Mouse (Mus musculus): ENCODE data around the gene Ccr9. TPM values are rescaled to one million over a fixed set of nuclear protein-coding genes. Genes with fewer than 3 reads are reported as not detected.
"Not testable (repeated sequence)": the region's sequence is repeated elsewhere in the genome, so short reads cannot be mapped to it uniquely, and the experiment has no call there.

Ccr9 gene
- polyA plus RNA-seq, 1 experiment from 2014 or later, result 0.26 TPM

- 80% methylated on average over 2 of the region's 2 CpGs for WGBS
- DNase-seq (ENCODE audit: low spot score), result no peak
These were observed 44.7 kb downstream of the Ccr9 start for GRCm38 (mm10) chr9:123722737-123723493.

GRCm38 (mm10) chr9:123731271-123731670 is 53.0 kb downstream of the Ccr9 start:
- WGBS, result 72% methylated on average over 3 of the region's 3 CpGs
- H3K27me3 ChIP-seq (ENCODE audit: low read depth, poor library complexity, severe bottlenecking), result no peaks in the 10 kb centered on the region
- no peaks in the 10 kb centered on the region for H3K9me3 ChIP-seq (replicated peaks)
- no peaks in the 10 kb centered on the region for H3K4me1 ChIP-seq
- no peak for DNase-seq (ENCODE audit: low spot score)
- H3K27ac ChIP-seq (replicated peaks), result no peak overlapping the region
- no peak overlapping the region for H3K4me3 ChIP-seq
- H3K36me3 ChIP-seq, result no peaks in the 10 kb centered on the region

More at GRCm38 (mm10) chr9:123722737-123723493, 44.7 kb downstream of the Ccr9 start:
- Histone ChIP-seq H3K4me1 (no peaks in the 10 kb centered on the region), H3K4me3 (no peak overlapping the region), H3K9me3 (replicated peaks) (no peaks in the 10 kb centered on the region), H3K36me3 (no peaks in the 10 kb centered on the region), H3K27ac (replicated peaks) (no peak overlapping the region), H3K27me3 (ENCODE audit: low read depth, poor library complexity, severe bottlenecking) (no peaks in the 10 kb centered on the region)

- Histone ChIP-seq H3K36me3 (no peaks in the 10 kb centered on the region), H3K4me1 (no peaks in the 10 kb centered on the region), H3K4me3 (no peak overlapping the region), H3K27me3 (ENCODE audit: low read depth, poor library complexity, severe bottlenecking) (no peaks in the 10 kb centered on the region), H3K27ac (replicated peaks) (no peak overlapping the region), H3K9me3 (replicated peaks) (no peaks in the 10 kb centered on the region)
- DNase-seq (ENCODE audit: low spot score), result no peak
- 80% methylated on average over 3 of the region's 3 CpGs for WGBS
These were observed 55.9 kb downstream of the Ccr9 start for GRCm38 (mm10) chr9:123734133-123734532.

- no peaks in the 10 kb centered on the region for H3K36me3 ChIP-seq
- no peak overlapping the region for H3K4me3 ChIP-seq
- no peaks in the 10 kb centered on the region for H3K9me3 ChIP-seq (replicated peaks)
- H3K27ac ChIP-seq (replicated peaks), result no peak overlapping the region
- 90% methylated on average over 4 of the region's 4 CpGs for WGBS
- H3K27me3 ChIP-seq (ENCODE audit: low read depth, poor library complexity, severe bottlenecking), result no peaks in the 10 kb centered on the region
- DNase-seq (ENCODE audit: low spot score), result no peak
- H3K4me1 ChIP-seq, result no peaks in the 10 kb centered on the region
These were observed 62.6 kb downstream of the Ccr9 start for GRCm38 (mm10) chr9:123740799-123741198.

GRCm38 (mm10) chr9:123749687-123750086 is 71.4 kb downstream of the Ccr9 start:
- H3K27me3 ChIP-seq (ENCODE audit: low read depth, poor library complexity, severe bottlenecking); H3K27ac ChIP-seq (replicated peaks); H3K36me3 ChIP-seq; H3K4me1 ChIP-seq; H3K4me3 ChIP-seq; DNase-seq (ENCODE audit: low spot score); H3K9me3 ChIP-seq (replicated peaks): not testable (repeated sequence)
- 96% methylated on average over 8 of the region's 8 CpGs for WGBS

- H3K27ac ChIP-seq (replicated peaks), result no peak overlapping the region
- 90% methylated on average over 4 of the region's 4 CpGs for WGBS
- no peak for DNase-seq (ENCODE audit: low spot score)
- no peaks in the 10 kb centered on the region for H3K4me1 ChIP-seq
- no peaks in the 10 kb centered on the region for H3K27me3 ChIP-seq (ENCODE audit: low read depth, poor library complexity, severe bottlenecking)
- no peaks in the 10 kb centered on the region for H3K36me3 ChIP-seq
- no peak overlapping the region for H3K4me3 ChIP-seq
- H3K9me3 ChIP-seq (replicated peaks), result no peaks in the 10 kb centered on the region
These were observed 76.1 kb downstream of the Ccr9 start for GRCm38 (mm10) chr9:123754333-123754732.

GRCm38 (mm10) chr9:123756752-123757151 is 78.5 kb downstream of the Ccr9 start:
- no peaks in the 10 kb centered on the region for H3K9me3 ChIP-seq (replicated peaks)
- no peaks in the 10 kb centered on the region for H3K36me3 ChIP-seq
- WGBS, result 82% methylated on average over 3 of the region's 3 CpGs
- H3K4me1 ChIP-seq, result no peaks in the 10 kb centered on the region
- H3K27me3 ChIP-seq (ENCODE audit: low read depth, poor library complexity, severe bottlenecking), result no peaks in the 10 kb centered on the region
- DNase-seq (ENCODE audit: low spot score), result no peak
- no peak overlapping the region for H3K4me3 ChIP-seq
- no peak overlapping the region for H3K27ac ChIP-seq (replicated peaks)

- no peaks in the 10 kb centered on the region for H3K4me1 ChIP-seq
- H3K9me3 ChIP-seq (replicated peaks), result no peaks in the 10 kb centered on the region
- no peak overlapping the region for H3K4me3 ChIP-seq
- DNase-seq (ENCODE audit: low spot score), result no peak
- WGBS, result 54% methylated on average over 2 of the region's 2 CpGs
- H3K27ac ChIP-seq (replicated peaks), result no peak overlapping the region
- no peaks in the 10 kb centered on the region for H3K27me3 ChIP-seq (ENCODE audit: low read depth, poor library complexity, severe bottlenecking)
- no peaks in the 10 kb centered on the region for H3K36me3 ChIP-seq
These were observed 79.1 kb downstream of the Ccr9 start for GRCm38 (mm10) chr9:123757326-123757725.

GRCm38 (mm10) chr9:123758156-123758555 is 79.9 kb downstream of the Ccr9 start:
- Histone ChIP-seq H3K27ac (replicated peaks) (no peak overlapping the region), H3K9me3 (replicated peaks) (no peaks in the 10 kb centered on the region), H3K36me3 (no peaks in the 10 kb centered on the region), H3K4me3 (no peak overlapping the region), H3K27me3 (ENCODE audit: low read depth, poor library complexity, severe bottlenecking) (no peaks in the 10 kb centered on the region), H3K4me1 (no peaks in the 10 kb centered on the region)
- WGBS, result 89% methylated on average over 1 of the region's 1 CpGs
- DNase-seq (ENCODE audit: low spot score), result no peak

GRCm38 (mm10) chr9:123758645-123759044 is 80.4 kb downstream of the Ccr9 start:
- Histone ChIP-seq H3K27ac (replicated peaks) (no peak overlapping the region), H3K9me3 (replicated peaks) (no peaks in the 10 kb centered on the region), H3K27me3 (ENCODE audit: low read depth, poor library complexity, severe bottlenecking) (no peaks in the 10 kb centered on the region), H3K4me3 (no peak overlapping the region), H3K4me1 (no peaks in the 10 kb centered on the region), H3K36me3 (no peaks in the 10 kb centered on the region)
- WGBS, result 88% methylated on average over 4 of the region's 4 CpGs
- no peak for DNase-seq (ENCODE audit: low spot score)

GRCm38 (mm10) chr9:123760806-123761205 is 82.6 kb downstream of the Ccr9 start:
- Histone ChIP-seq H3K36me3 (no peaks in the 10 kb centered on the region), H3K4me1 (no peaks in the 10 kb centered on the region), H3K9me3 (replicated peaks) (no peaks in the 10 kb centered on the region), H3K27ac (replicated peaks) (no peak overlapping the region), H3K4me3 (no peak overlapping the region), H3K27me3 (ENCODE audit: low read depth, poor library complexity, severe bottlenecking) (no peaks in the 10 kb centered on the region)
- 89% methylated on average over 3 of the region's 3 CpGs for WGBS
- no peak for DNase-seq (ENCODE audit: low spot score)

- H3K27me3 ChIP-seq (ENCODE audit: low read depth, poor library complexity, severe bottlenecking), result no peaks in the 10 kb centered on the region
- DNase-seq (ENCODE audit: low spot score), result no peak
- no peak overlapping the region for H3K4me3 ChIP-seq
- 91% methylated on average over 4 of the region's 4 CpGs for WGBS
- H3K4me1 ChIP-seq, result no peaks in the 10 kb centered on the region
- H3K9me3 ChIP-seq (replicated peaks), result no peaks in the 10 kb centered on the region
- H3K27ac ChIP-seq (replicated peaks), result no peak overlapping the region
- no peaks in the 10 kb centered on the region for H3K36me3 ChIP-seq
These were observed 84.6 kb downstream of the Ccr9 start for GRCm38 (mm10) chr9:123762886-123763285.

GRCm38 (mm10) chr9:123763771-123764170 is 85.5 kb downstream of the Ccr9 start:
- Histone ChIP-seq H3K4me1 (no peaks in the 10 kb centered on the region), H3K27me3 (ENCODE audit: low read depth, poor library complexity, severe bottlenecking) (no peaks in the 10 kb centered on the region), H3K36me3 (no peaks in the 10 kb centered on the region), H3K9me3 (replicated peaks) (no peaks in the 10 kb centered on the region), H3K27ac (replicated peaks) (no peak overlapping the region), H3K4me3 (no peak overlapping the region)
- WGBS, result 84% methylated on average over 3 of the region's 3 CpGs
- no peak for DNase-seq (ENCODE audit: low spot score)
